Mouse (Mus musculus) CH12.LX (cell line): ENCODE measurements at regions not wholly inside any gene's neighbourhood (a gene's known extent, or its start where the extent isn't known, plus 50 kb on each side); places are given as distances from the start of the nearest gene placed in this dataset.

Experiments used
- DNase-seq: peaks from one replicate; pipeline ENCODE4 v3.0.0-alpha.2; 2013; ENCODE audit errors: extremely low read depth
- H3K27ac ChIP-seq: 2 replicates; pipeline ENCODE4 v1.5.1; 2012; ENCODE audit warnings: low read depth, mild to moderate bottlenecking, control low read depth, moderate library complexity; ENCODE audit not compliant: insufficient read depth
- H3K27me3 ChIP-seq: replicated peaks from 2 replicates; pipeline ENCODE3; 2012; ENCODE audit warnings: inconsistent platforms
- H3K36me3 ChIP-seq, 2 experiments: replicated peaks in 1 of 2; 2 replicates each; pipeline versions ENCODE3 to v1.6.1; 2012; ENCODE audit warnings: inconsistent platforms in 1 of 2, low read length in 1 of 2, mild to moderate bottlenecking in 1 of 2, mixed read lengths in 1 of 2, moderate library complexity in 1 of 2; ENCODE audit not compliant: control insufficient read depth in 1 of 2, insufficient read depth in 1 of 2
- H3K4me1 ChIP-seq, 2 experiments: 2 replicates each; pipeline ENCODE4 v1.6.1; 2012; ENCODE audit warnings: inconsistent platforms in 1 of 2, moderate library complexity in 1 of 2; ENCODE audit not compliant: insufficient read depth in 2 of 2, control insufficient read depth in 1 of 2
- H3K4me2 ChIP-seq: 2 replicates; pipeline ENCODE4 v1.6.1; 2012; ENCODE audit warnings: low read depth, mild to moderate bottlenecking, control low read depth; ENCODE audit not compliant: poor library complexity, insufficient read depth, severe bottlenecking
- H3K4me3 ChIP-seq, 3 experiments: fragments of 150-350 bp in 1 of 3; sonication (generic) in 1 of 3; replicated peaks in 1 of 3; 2 replicates each; pipeline versions ENCODE3 to v1.5.1; 2011 to 2012; ENCODE audit warnings: low read depth in 2 of 3, low read length in 2 of 3, mild to moderate bottlenecking in 2 of 3, moderate library complexity in 2 of 3, control low read depth in 1 of 3, improper control_type of control experiment in 1 of 3, inconsistent platforms in 1 of 3, mixed read lengths in 1 of 3; ENCODE audit not compliant: poor library complexity in 1 of 3
- H3K79me2 ChIP-seq: replicated peaks from 2 replicates; pipeline ENCODE4 v1.6.1; 2012; ENCODE audit warnings: mild to moderate bottlenecking, moderate library complexity; ENCODE audit not compliant: control insufficient read depth, poor library complexity, insufficient read depth, severe bottlenecking; ENCODE audit errors: extremely low read depth
- H3K9ac ChIP-seq: 2 replicates; pipeline ENCODE4 v1.6.1; 2012; ENCODE audit warnings: low read depth, mild to moderate bottlenecking, control low read depth, moderate library complexity; ENCODE audit not compliant: insufficient read depth
- H3K9me3 ChIP-seq: replicated peaks from 2 replicates; pipeline ENCODE3; 2012; ENCODE audit warnings: low read length, inconsistent platforms, mixed read lengths
- BHLHE40 ChIP-seq: IDR thresholded peaks from 2 replicates; pipeline ENCODE4 v1.6.1; 2011; ENCODE audit warnings: mild to moderate bottlenecking, low read depth, low read length, improper control_type of control experiment
- CHD1 ChIP-seq: IDR thresholded peaks from 2 replicates; pipeline ENCODE4 v1.6.1; 2012; ENCODE audit warnings: low read depth, low read length, improper control_type of control experiment, inconsistent platforms
- CHD2 ChIP-seq: IDR thresholded peaks from 2 replicates; pipeline ENCODE4 v1.6.1; 2011; ENCODE audit warnings: low read length, improper control_type of control experiment
- E2F4 ChIP-seq: IDR thresholded peaks from 2 replicates; pipeline ENCODE4 v1.6.1; 2011; ENCODE audit warnings: low read depth, low read length, improper control_type of control experiment; ENCODE audit not compliant: insufficient replicate concordance
- ELF1 ChIP-seq: IDR thresholded peaks from 2 replicates; pipeline ENCODE4 v1.6.1; 2014; ENCODE audit warnings: low read depth, mild to moderate bottlenecking, inconsistent platforms, low read length, improper control_type of control experiment
- ETS1 ChIP-seq: conservative IDR thresholded peaks from 2 replicates; pipeline ENCODE4 v1.6.1; 2012; ENCODE audit warnings: low read depth, mild to moderate bottlenecking, inconsistent platforms, low read length, improper control_type of control experiment, moderate library complexity
- JUN ChIP-seq: IDR thresholded peaks from 2 replicates; pipeline ENCODE4 v1.6.1; 2011; ENCODE audit warnings: low read depth, mild to moderate bottlenecking, low read length, improper control_type of control experiment, moderate library complexity; ENCODE audit not compliant: insufficient read depth
- JUND ChIP-seq: conservative IDR thresholded peaks from 2 replicates; pipeline ENCODE4 v1.6.1; 2011; ENCODE audit warnings: low read depth, low read length, improper control_type of control experiment
- KAT2A ChIP-seq: IDR thresholded peaks from 2 replicates; pipeline ENCODE4 v1.6.1; 2012; ENCODE audit warnings: low read length, improper control_type of control experiment, inconsistent platforms; ENCODE audit not compliant: insufficient replicate concordance
- MAX ChIP-seq: IDR thresholded peaks from 2 replicates; pipeline ENCODE4 v1.6.1; 2011; ENCODE audit warnings: low read length, improper control_type of control experiment
- MEF2A ChIP-seq: IDR thresholded peaks from 2 replicates; pipeline ENCODE4 v1.6.1; 2014; ENCODE audit warnings: low read depth, mild to moderate bottlenecking, inconsistent platforms, low read length, improper control_type of control experiment, borderline replicate concordance
- MYC ChIP-seq: IDR thresholded peaks from 2 replicates; pipeline ENCODE4 v1.6.1; 2011; ENCODE audit warnings: low read depth, mild to moderate bottlenecking, improper control_type of control experiment, low read length
- NRF1 ChIP-seq: IDR thresholded peaks from 2 replicates; pipeline ENCODE4 v1.6.1; 2014; ENCODE audit warnings: low read depth, mild to moderate bottlenecking, inconsistent platforms, low read length, improper control_type of control experiment, moderate library complexity
- PAX5 ChIP-seq: IDR thresholded peaks from 2 replicates; pipeline ENCODE4 v1.6.1; 2012; ENCODE audit warnings: low read length, inconsistent platforms, mixed read lengths
- POLR2A ChIP-seq: IDR thresholded peaks from 2 replicates; pipeline ENCODE4 v1.6.1; 2011; ENCODE audit warnings: low read depth, mild to moderate bottlenecking, improper control_type of control experiment, low read length
- POLR2AphosphoS2 ChIP-seq: IDR thresholded peaks from 2 replicates; pipeline ENCODE4 v1.6.1; 2011; ENCODE audit warnings: low read depth, low read length, improper control_type of control experiment
- RCOR1 ChIP-seq: conservative IDR thresholded peaks from 2 replicates; pipeline ENCODE4 v1.6.1; 2012; ENCODE audit warnings: low read depth, mild to moderate bottlenecking, inconsistent platforms, low read length, improper control_type of control experiment
- TBP ChIP-seq: conservative IDR thresholded peaks from 2 replicates; pipeline ENCODE4 v1.6.1; 2011; ENCODE audit warnings: low read depth, low read length, improper control_type of control experiment
- UBTF ChIP-seq: IDR thresholded peaks from 2 replicates; pipeline ENCODE4 v1.6.1; 2012; ENCODE audit warnings: low read depth, mild to moderate bottlenecking, inconsistent platforms, low read length, improper control_type of control experiment, moderate library complexity
- USF1 ChIP-seq: IDR thresholded peaks from 2 replicates; pipeline ENCODE4 v1.6.1; 2014; ENCODE audit warnings: low read depth, mild to moderate bottlenecking, inconsistent platforms, low read length, improper control_type of control experiment
- USF2 ChIP-seq: conservative IDR thresholded peaks from 2 replicates; pipeline ENCODE4 v1.6.1; 2011; ENCODE audit warnings: low read depth, low read length, improper control_type of control experiment
- ZC3H11A ChIP-seq: IDR thresholded peaks from 2 replicates; pipeline ENCODE4 v1.6.1; 2012; ENCODE audit warnings: low read depth, mild to moderate bottlenecking, inconsistent platforms, low read length, improper control_type of control experiment
- ZKSCAN1 ChIP-seq: IDR thresholded peaks from 2 replicates; pipeline ENCODE4 v1.6.1; 2012; ENCODE audit warnings: low read depth, inconsistent platforms, low read length, improper control_type of control experiment, borderline replicate concordance
- ZNF384 ChIP-seq: IDR thresholded peaks from 2 replicates; pipeline ENCODE4 v1.6.1; 2012; ENCODE audit warnings: low read depth, low read length, improper control_type of control experiment, inconsistent platforms
- dilution Hi-C: fragments of 300-500 bp; cut with MboI; formaldehyde crosslinking; loops from 2 replicates; pipeline ENCODE4 v1.14.3; 2020; ENCODE audit warnings: low sequenced_read_pairs; ENCODE audit not compliant: extremely low pct_unique_long_range_greater_than_20kb, extremely low pct_ligation_motif_present
- in situ Hi-C: fragments of 300-500 bp; cut with MboI; formaldehyde crosslinking; loops from 3 replicates; pipeline ENCODE4 v1.14.3; 2019; ENCODE audit warnings: low sequenced_read_pairs, low pct_ligation_motif_present, low pct_unique_long_range_greater_than_20kb, mixed read lengths

GRCm38 (mm10) chr15:40259433-40259832 lies 125.3 kb downstream of the 9330182O14Rik start:
- H3K79me2 ChIP-seq: no peaks in the 10 kb centered on the region
- H3K36me3 ChIP-seq: no peaks in the 10 kb centered on the region
- H3K4me3 ChIP-seq: no peak overlapping the region
- no peak overlapping the region for H3K4me2 ChIP-seq
- TF ChIP-seq POLR2AphosphoS2: no peak
- no peak for TF ChIP-seq JUND
- no peak for TF ChIP-seq CHD1
- no peak for TF ChIP-seq MYC
- no peak for TF ChIP-seq TBP
- TF ChIP-seq RCOR1: no peak
- no peak for TF ChIP-seq MEF2A
- no peak for TF ChIP-seq ZKSCAN1
- TF ChIP-seq NRF1: no peak
- TF ChIP-seq POLR2A: no peak
- no peak for TF ChIP-seq ZC3H11A
- no peak for TF ChIP-seq BHLHE40
- TF ChIP-seq USF2: no peak
- no peak for TF ChIP-seq E2F4
- no peak for TF ChIP-seq PAX5
- no peak for TF ChIP-seq KAT2A
- no peak for TF ChIP-seq ELF1
- in situ Hi-C loops: no loop called here
- no peaks in the 10 kb centered on the region for H3K4me1 ChIP-seq
- H3K9ac ChIP-seq: no peak overlapping the region
- dilution Hi-C loops: no loop called here
- H3K27ac ChIP-seq: no peak overlapping the region
- no peaks in the 10 kb centered on the region for H3K27me3 ChIP-seq
- no peak for DNase-seq
- H3K9me3 ChIP-seq: peaks cover 55% of the 10 kb centered on the region

- no peak overlapping the region for H3K4me3 ChIP-seq
- dilution Hi-C loops (no loop called here), in situ Hi-C loops (no loop called here)
- no peak overlapping the region for H3K27ac ChIP-seq
- no peaks in the 10 kb centered on the region for H3K4me1 ChIP-seq
- no peak overlapping the region for H3K4me2 ChIP-seq
- H3K36me3 ChIP-seq: no peaks in the 10 kb centered on the region
- DNase-seq: no peak
- no peak for TF ChIP-seq USF2
- TF ChIP-seq CHD2: no peak
- no peak for TF ChIP-seq ZKSCAN1
- no peak for TF ChIP-seq ETS1
- TF ChIP-seq UBTF: no peak
- TF ChIP-seq MEF2A: no peak
- no peak for TF ChIP-seq MYC
- TF ChIP-seq BHLHE40: no peak
- TF ChIP-seq USF1: no peak
- no peak for TF ChIP-seq ZNF384
- TF ChIP-seq JUN: no peak
- no peak for TF ChIP-seq ZC3H11A
- no peak for TF ChIP-seq MAX
- peaks cover 77% of the 10 kb centered on the region for H3K9me3 ChIP-seq
- no peaks in the 10 kb centered on the region for H3K79me2 ChIP-seq
- no peak overlapping the region for H3K9ac ChIP-seq
- no peaks in the 10 kb centered on the region for H3K27me3 ChIP-seq
Observed at GRCm38 (mm10) chr15:40279021-40279420, 144.9 kb downstream of the 9330182O14Rik start.
